9 mouse cellular contexts compared by ENCODE assay signal in the genomic region with DNA sequence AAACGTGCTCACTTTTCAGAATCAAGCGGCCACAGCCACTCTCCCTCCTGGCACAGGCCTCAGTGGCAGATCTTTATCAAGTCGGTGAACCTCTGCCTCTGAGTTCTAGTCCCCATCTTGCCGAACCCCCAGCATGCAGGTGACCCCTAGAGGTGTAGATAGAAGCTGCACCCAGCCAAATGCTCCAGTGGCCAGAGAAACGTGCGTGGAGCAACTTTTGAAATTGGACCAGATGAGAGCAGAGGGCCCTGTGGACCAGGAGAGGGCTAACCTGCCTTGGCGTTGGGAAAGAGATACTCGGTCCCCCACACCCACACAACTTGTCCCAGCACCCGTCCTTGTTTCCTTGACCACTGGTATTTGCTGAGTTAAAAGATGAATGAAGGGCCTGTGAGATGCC. TPM values are rescaled to one million over a fixed set of nuclear protein-coding genes. Genes with fewer than 3 reads are reported as not detected.
DNase-seq lines count a peak whose midpoint lies in the region; ATAC-seq and TF ChIP-seq lines count a peak whose summit lies in the region.
"Had no signal": no experiment of that assay in that cellular context is flagged by ENCODE, and none has a peak within 500 bp of the region (broad histone marks: within the 10 kb centered on the region; RNA-seq: fewer than 3 reads in every experiment).

No protein-coding gene starts in this region.

- H3K27ac ChIP-seq in hindbrain, embryonic 10.5 days, result no peak overlapping the region
- H3K27ac ChIP-seq in hindbrain, embryonic 12.5 days, result no peak overlapping the region
- H3K27ac ChIP-seq in bone marrow, adult 2 months (ENCODE audit: control insufficient read depth, insufficient read depth, low read depth, low read length, poor library complexity), result no peak overlapping the region

- H3K9ac ChIP-seq in hindbrain, embryonic 12.5 days, result no peak overlapping the region

- no peak for TF ChIP-seq POLR2A in bone marrow, adult 2 months (IDR thresholded peaks at IDR 0.05; ENCODE audit: borderline replicate concordance, control insufficient read depth, low read depth, low read length)

- peaks cover 26% of the 10 kb centered on the region; the same call in 1 of the 2 replicates for H3K4me1 ChIP-seq in hindbrain, embryonic 10.5 days (replicated peaks)
- H3K4me1 ChIP-seq in hindbrain, embryonic 12.5 days, result no peaks in the 10 kb centered on the region
- no peaks in the 10 kb centered on the region for H3K4me1 ChIP-seq in bone marrow, adult 2 months (ENCODE audit: control insufficient read depth, insufficient read depth, low read length)

- no peak for ATAC-seq in hindbrain, embryonic 12.5 days (ENCODE audit: low FRiP score)
- no peak for ATAC-seq in erythroblast, adult 5-6 weeks (replicated peaks; ENCODE audit: low FRiP score, poor library complexity, severe bottlenecking)

- H3K4me3 ChIP-seq in hindbrain, embryonic 10.5 days, result no peak overlapping the region
- H3K4me3 ChIP-seq in hindbrain, embryonic 12.5 days, result no peak overlapping the region
- H3K4me3 ChIP-seq in bone marrow, adult 2 months (replicated peaks; ENCODE audit: control insufficient read depth, low read depth, low read length), result no peak overlapping the region

- peak; percentile 17 for DNase-seq in hindbrain, embryonic 10.5 days (ENCODE audit: low spot score)
- DNase-seq in CD4-positive helper T cell, adult 2 months (ENCODE audit: low read depth, low spot score), result peak; percentile 20
- peak; percentile 21 for DNase-seq in lung, postnatal 14 days
- DNase-seq in frontal cortex, postnatal 10 days (ENCODE audit: low spot score in 2 of 2), result no peak
- DNase-seq in layer of hippocampus, adult 9-10 months (ENCODE audit: low spot score), result no peak

- no peaks in the 10 kb centered on the region for H3K36me3 ChIP-seq in hindbrain, embryonic 10.5 days
- H3K36me3 ChIP-seq in hindbrain, embryonic 12.5 days, result no peaks in the 10 kb centered on the region

- no peaks in the 10 kb centered on the region for H3K27me3 ChIP-seq in hindbrain, embryonic 10.5 days (ENCODE audit: insufficient read depth, poor library complexity, severe bottlenecking)
- H3K27me3 ChIP-seq in hindbrain, embryonic 12.5 days, result no peaks in the 10 kb centered on the region

- TF ChIP-seq CTCF in bone marrow, adult 2 months (IDR thresholded peaks at IDR 0.05; ENCODE audit: control insufficient read depth, insufficient read depth, low read length), result peak; percentile 34; the same call in 1 of the 2 replicates

- H3K4me2 ChIP-seq in hindbrain, embryonic 12.5 days (replicated peaks), result no peak overlapping the region

- H3K9me3 ChIP-seq in hindbrain, embryonic 10.5 days, result no peaks in the 10 kb centered on the region
- H3K9me3 ChIP-seq in hindbrain, embryonic 12.5 days (replicated peaks), result no peaks in the 10 kb centered on the region

- WGBS in hindbrain, embryonic 10.5 days, result 46% methylated on average over 9 of the region's 9 CpGs
- WGBS in hindbrain, embryonic 12.5 days, result 38% methylated on average over 9 of the region's 9 CpGs
- WGBS in bone marrow, adult 2 months, result 32% methylated on average over 9 of the region's 9 CpGs

RNA-seq across cellular contexts. Expression of a gene that starts 7.1 kb away (rescaled TPM):
- 0.09 and 0.26 TPM in 2 replicates for polyA plus RNA-seq in hindbrain, embryonic 10.5 days (2016; fragmentation: Nextera tagmentation; extraction: Ambion mirVana)
- polyA plus RNA-seq in hindbrain, embryonic 12.5 days (2016; fragmentation: Nextera tagmentation; extraction: Ambion mirVana), result 0.05 TPM in 1 of 2 replicates, not detected in the other
- polyA plus RNA-seq in bone marrow, adult 2 months (2011; ENCODE audit: insufficient read depth, insufficient read length, low replicate concordance, missing spikeins), result not detected in 2 replicates
- total RNA-seq in erythroblast, adult 5-6 weeks (2015; ENCODE audit: low replicate concordance), result not detected in 2 replicates
- total RNA-seq in erythroblast, adult 5-6 weeks (2017; ENCODE audit: low replicate concordance), result 0.14 TPM in 1 of 2 replicates, not detected in the other
- polyA plus RNA-seq: neural tube, embryonic 14.5 days had no signal

RNA-seq across cellular contexts. Expression of a gene that starts 8.9 kb away (rescaled TPM):
- polyA plus RNA-seq in hindbrain, embryonic 10.5 days (2016; fragmentation: Nextera tagmentation; extraction: Ambion mirVana), result 1.1 and 1.8 TPM in 2 replicates
- 1.5 and 2.0 TPM in 2 replicates for polyA plus RNA-seq in hindbrain, embryonic 12.5 days (2016; fragmentation: Nextera tagmentation; extraction: Ambion mirVana)
- polyA plus RNA-seq in bone marrow, adult 2 months (2011; ENCODE audit: insufficient read depth, insufficient read length, low replicate concordance, missing spikeins), result not detected in 2 replicates
- not detected in 2 replicates for total RNA-seq in erythroblast, adult 5-6 weeks (2015; ENCODE audit: low replicate concordance)
- not detected in 2 replicates for total RNA-seq in erythroblast, adult 5-6 weeks (2017; ENCODE audit: low replicate concordance)
- polyA plus RNA-seq: neural tube, embryonic 14.5 days had no signal

RNA-seq across cellular contexts. Expression of a gene that starts 38.3 kb away (rescaled TPM):
- polyA plus RNA-seq in hindbrain, embryonic 10.5 days (2016; fragmentation: Nextera tagmentation; extraction: Ambion mirVana), result 4.8 and 5.5 TPM in 2 replicates
- 12.5 and 13.1 TPM in 2 replicates for polyA plus RNA-seq in hindbrain, embryonic 12.5 days (2016; fragmentation: Nextera tagmentation; extraction: Ambion mirVana)
- polyA plus RNA-seq in bone marrow, adult 2 months (2011; ENCODE audit: insufficient read depth, insufficient read length, low replicate concordance, missing spikeins), result 16.7 and 31.3 TPM in 2 replicates
- total RNA-seq in erythroblast, adult 5-6 weeks (2015; ENCODE audit: low replicate concordance), result 1.9 and 3.3 TPM in 2 replicates
- total RNA-seq in erythroblast, adult 5-6 weeks (2017; ENCODE audit: low replicate concordance), result 4.3 TPM in 2 replicates

RNA-seq across cellular contexts. Expression of a gene that starts 50.8 kb away (rescaled TPM):
- 34.8 and 38.1 TPM in 2 replicates for polyA plus RNA-seq in hindbrain, embryonic 10.5 days (2016; fragmentation: Nextera tagmentation; extraction: Ambion mirVana)
- 31.4 and 34.5 TPM in 2 replicates for polyA plus RNA-seq in hindbrain, embryonic 12.5 days (2016; fragmentation: Nextera tagmentation; extraction: Ambion mirVana)
- polyA plus RNA-seq in bone marrow, adult 2 months (2011; ENCODE audit: insufficient read depth, insufficient read length, low replicate concordance, missing spikeins), result 6.9 and 9.3 TPM in 2 replicates
- 3.8 and 22.1 TPM in 2 replicates for total RNA-seq in erythroblast, adult 5-6 weeks (2015; ENCODE audit: low replicate concordance)
- total RNA-seq in erythroblast, adult 5-6 weeks (2017; ENCODE audit: low replicate concordance), result 2.3 TPM in 1 of 2 replicates, not detected in the other

Comparison
In these comparisons a context has a peak if more than half of its experiments do, and no peak if none do; other contexts are left out.
1. DNase-seq: peak in hindbrain, embryonic 10.5 days (single experiment), CD4-positive helper T cell, adult 2 months (single experiment) and lung, postnatal 14 days (single experiment); none in frontal cortex, postnatal 10 days (0 of 2) and layer of hippocampus, adult 9-10 months (single experiment).